Mouse (Mus musculus) left cerebral cortex, adult 18-20 months (tissue): ENCODE results near the gene Specc1l. TPM values are rescaled to one million over a fixed set of nuclear protein-coding genes. Genes with fewer than 3 reads are reported as not detected.

Experiments
- DNase-seq, 2 experiments: peaks; one replicate each; pipeline ENCODE4 v3.0.0; 2021 to 2022; ENCODE audit warnings: low spot score in 2 of 2, mixed read lengths in 1 of 2
- total RNA-seq, 2 experiments: library from RNA; stranded (reverse); gene quantifications; 2 replicates each; pipeline ENCODE4 v1.2.3; 2021

Gene Specc1l
- total RNA-seq, 2 experiments from 2014 or later, result 36.4 to 42.3 TPM

DNA sequence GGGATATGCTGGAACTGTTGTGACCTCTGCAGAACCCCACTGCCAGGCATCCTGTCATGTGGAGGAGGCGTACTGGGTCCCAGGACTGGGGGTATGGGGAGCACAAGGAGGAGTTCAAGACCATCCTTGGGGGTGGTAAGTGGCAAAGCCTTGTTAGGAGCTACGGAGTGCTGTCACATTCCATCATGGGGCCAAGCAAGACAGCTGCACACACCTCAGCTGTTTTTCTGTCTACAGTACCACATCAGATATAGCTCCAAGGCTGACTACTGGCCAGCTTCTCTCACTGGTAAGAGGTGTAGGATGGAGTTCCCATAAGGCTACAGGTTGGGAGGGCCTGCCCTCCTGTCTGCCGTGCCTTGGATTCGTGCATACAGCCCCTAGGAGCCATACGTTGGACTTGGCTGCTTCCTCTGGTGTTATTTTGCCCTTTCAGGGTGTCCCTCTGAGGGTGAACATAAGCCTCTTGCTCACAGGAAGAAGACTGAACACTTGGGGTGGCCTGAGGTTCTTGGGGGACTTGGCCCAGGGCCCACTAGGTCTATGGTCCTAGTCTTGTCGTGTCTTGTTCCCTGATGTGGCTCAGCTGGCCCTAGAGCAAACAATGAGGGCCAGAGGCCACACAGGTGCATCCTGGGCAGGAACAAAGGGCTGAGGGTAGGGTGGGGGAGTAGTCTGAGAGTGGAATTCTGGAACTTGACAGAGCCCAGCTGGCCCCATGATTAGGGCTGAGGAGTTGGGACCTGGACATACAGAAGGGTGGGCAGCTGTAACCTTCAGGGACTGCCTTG, 102.5 kb downstream of the Specc1l start:
- DNase-seq, result no peak

DNA sequence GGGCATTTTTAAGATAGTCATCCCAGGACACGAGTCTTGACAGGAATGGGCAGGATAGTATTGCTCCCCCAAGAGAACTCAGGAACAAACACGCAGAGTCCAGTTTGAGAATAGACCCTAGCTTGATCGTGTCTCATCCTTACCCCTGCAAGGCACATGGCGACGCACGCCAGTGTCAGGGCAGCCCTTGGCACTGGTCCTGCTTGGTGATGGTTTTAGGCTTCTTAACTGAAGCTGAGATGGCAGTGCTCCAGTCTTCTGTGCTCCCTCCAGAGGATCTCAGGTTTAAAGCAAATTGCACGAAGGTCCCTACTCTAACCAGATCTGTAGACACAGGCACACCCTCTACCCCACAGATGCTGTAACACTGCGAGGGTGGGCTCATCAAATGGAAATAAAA, 103.9 kb downstream of the Specc1l start:
- DNase-seq, result no peak

- no peak for DNase-seq
These were observed 104.6 kb downstream of the Specc1l start for GRCm38 (mm10) chr10:75316472-75316871.

DNA sequence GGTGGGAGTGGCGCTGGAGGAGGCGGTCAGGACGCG, 104.8 kb downstream of the Specc1l start, which contains the start of gene Adora2a:
Adora2a (plus strand) TSS at position 6 of the 36 bp plus-strand sequence.
- no peak for DNase-seq

GRCm38 (mm10) chr10:75316908-75317761, 105.3 kb downstream of the Specc1l start:
- peak; percentile 52 to 55 for DNase-seq

- no peak for DNase-seq
These were observed 106.3 kb downstream of the Specc1l start for GRCm38 (mm10) chr10:75318206-75318605.

GRCm38 (mm10) chr10:75320321-75320720, 108.4 kb downstream of the Specc1l start:
- no peak for DNase-seq

DNA sequence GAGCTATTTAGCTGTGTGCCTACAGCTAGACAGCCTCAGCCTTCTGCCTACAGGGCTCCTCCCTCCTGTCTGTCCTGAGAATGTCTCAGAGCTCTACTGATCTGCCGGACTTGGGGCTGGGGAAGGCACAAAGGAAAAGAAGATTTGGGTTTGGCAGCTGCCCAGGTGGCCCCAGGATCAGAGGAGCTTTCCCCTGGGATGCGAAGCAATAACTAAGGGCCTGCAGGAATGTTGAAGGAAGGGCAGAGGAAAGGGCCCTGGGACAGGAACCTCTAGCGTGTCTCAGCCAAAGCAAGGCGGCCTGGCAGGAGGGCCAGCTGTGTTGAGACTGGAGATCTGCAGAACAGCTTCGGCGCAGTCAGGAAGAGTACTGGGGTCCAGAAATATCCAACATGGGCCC, 111.1 kb downstream of the Specc1l start:
- no peak for DNase-seq

- DNase-seq, result no peak
These were observed 112.1 kb downstream of the Specc1l start for GRCm38 (mm10) chr10:75323986-75324385.

DNA sequence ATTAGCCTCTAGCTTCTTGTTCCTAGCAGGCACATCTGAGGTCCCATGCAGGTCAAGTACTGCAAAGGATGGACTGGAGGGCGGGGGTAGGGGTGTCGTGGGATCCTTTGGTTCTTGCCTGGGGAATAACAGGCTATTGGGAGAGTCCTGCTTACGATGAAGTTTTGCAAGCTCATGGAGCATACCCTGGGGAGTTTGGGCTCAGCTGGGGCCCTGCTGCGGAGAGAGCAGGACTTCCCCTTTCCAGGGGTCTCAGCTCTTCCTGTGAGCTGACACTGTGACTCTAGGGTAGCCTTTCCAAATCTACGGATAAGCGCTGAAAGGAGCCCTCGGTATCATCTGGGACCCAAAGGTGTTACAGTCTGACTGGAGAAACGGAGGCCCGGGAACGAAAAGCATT, 112.5 kb downstream of the Specc1l start:
- no peak for DNase-seq

DNA sequence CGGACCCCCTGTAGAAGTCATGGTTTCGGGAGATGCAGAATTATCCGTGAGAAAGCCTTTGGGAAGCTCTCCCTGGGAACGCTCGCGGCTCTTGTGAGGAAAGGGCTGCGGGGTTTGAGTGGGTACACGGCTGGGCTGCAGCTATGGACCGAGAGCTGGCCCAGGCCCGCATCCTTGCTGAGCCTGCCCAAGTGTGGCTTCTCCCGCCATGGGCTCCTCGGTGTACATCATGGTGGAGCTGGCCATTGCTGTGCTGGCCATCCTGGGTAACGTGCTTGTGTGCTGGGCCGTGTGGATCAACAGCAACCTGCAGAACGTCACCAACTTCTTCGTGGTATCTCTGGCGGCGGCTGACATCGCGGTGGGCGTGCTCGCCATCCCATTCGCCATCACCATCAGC, 113.9 kb downstream of the Specc1l start:
- DNase-seq, result no peak

- DNase-seq, result no peak
These were observed 114.7 kb downstream of the Specc1l start for GRCm38 (mm10) chr10:75326553-75326952.

DNA sequence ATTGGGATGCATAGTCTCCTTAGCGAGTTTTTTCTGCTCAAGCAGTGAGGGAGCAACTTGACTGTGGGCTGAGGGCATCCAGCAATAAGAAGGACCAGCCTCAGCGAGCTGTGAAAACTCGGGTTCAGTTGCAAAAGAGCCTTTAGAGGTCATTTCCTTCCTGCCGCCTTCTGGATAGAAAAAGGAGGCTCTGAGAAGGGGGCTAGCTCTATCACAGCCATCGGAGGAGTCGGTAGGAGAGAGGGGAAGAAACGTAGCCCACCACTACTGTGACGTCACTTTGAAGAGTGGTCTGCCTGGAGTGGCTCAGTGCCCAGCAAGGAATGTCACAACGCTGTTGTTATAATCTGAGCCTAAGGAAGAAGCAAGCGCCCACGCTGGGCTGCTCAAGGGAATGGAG, 115.2 kb downstream of the Specc1l start:
- DNase-seq, result no peak

GRCm38 (mm10) chr10:75328201-75328704, 116.4 kb downstream of the Specc1l start:
- no peak for DNase-seq

GRCm38 (mm10) chr10:75332268-75332667, 120.4 kb downstream of the Specc1l start:
- no peak for DNase-seq

GRCm38 (mm10) chr10:75333176-75333776, 121.4 kb downstream of the Specc1l start:
- DNase-seq, result no peak

GRCm38 (mm10) chr10:75334175-75334574, 122.3 kb downstream of the Specc1l start:
- DNase-seq, result no peak

- no peak for DNase-seq
These were observed 123.2 kb downstream of the Specc1l start for GRCm38 (mm10) chr10:75335075-75335474.

DNA sequence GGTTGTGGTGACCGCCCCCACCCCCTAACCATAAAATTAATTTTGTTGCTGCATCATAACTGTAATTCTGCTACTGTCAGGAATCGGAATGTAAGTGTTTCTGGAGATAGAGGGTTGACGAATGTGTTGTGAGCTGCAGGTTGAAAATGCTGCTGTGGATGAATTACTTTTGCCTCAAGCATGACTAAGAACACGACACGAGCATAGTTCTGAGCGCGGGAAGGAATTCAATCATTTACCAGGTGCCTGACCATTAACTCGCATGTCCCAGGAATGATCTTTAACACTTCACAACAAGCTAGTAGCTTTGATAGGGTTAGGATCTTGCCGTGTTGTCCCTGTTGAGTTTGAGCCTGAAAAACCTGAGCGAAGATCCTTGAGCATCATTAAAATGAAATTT, 125.4 kb downstream of the Specc1l start:
- no peak for DNase-seq

GRCm38 (mm10) chr10:75338852-75339251, 127.0 kb downstream of the Specc1l start:
- DNase-seq, result no peak

GRCm38 (mm10) chr10:75339377-75339776, 127.5 kb downstream of the Specc1l start:
- DNase-seq, result no peak

- DNase-seq, result no peak
These were observed 130.1 kb downstream of the Specc1l start for GRCm38 (mm10) chr10:75341936-75342335.
